Mouse (Mus musculus) gastrocnemius, adult 18-20 months (tissue): ENCODE data around the gene Ttll1. TPM values are rescaled to one million over a fixed set of nuclear protein-coding genes. Genes with fewer than 3 reads are reported as not detected.
A peak's percentile ranks its signal among the peaks of the same experiment; 100 is the strongest.
"Not testable (repeated sequence)": the region's sequence is repeated elsewhere in the genome, so short reads cannot be mapped to it uniquely, and the experiment has no call there.

Source experiments
- DNase-seq: peaks from one replicate; pipeline ENCODE4 v3.0.0; 2021; ENCODE audit warnings: low spot score
- total RNA-seq, 2 experiments: library from RNA; stranded (reverse); gene quantifications; 2 replicates each; pipeline ENCODE4 v1.2.3; 2021

Gene Ttll1
- total RNA-seq, 2 experiments from 2014 or later = 3.5 to 4.3 TPM

GRCm38 (mm10) chr15:83483482-83483881, 27.2 kb downstream of the Ttll1 start:
- no peak for DNase-seq

GRCm38 (mm10) chr15:83482645-83483224, 28.0 kb downstream of the Ttll1 start:
- no peak for DNase-seq

DNA sequence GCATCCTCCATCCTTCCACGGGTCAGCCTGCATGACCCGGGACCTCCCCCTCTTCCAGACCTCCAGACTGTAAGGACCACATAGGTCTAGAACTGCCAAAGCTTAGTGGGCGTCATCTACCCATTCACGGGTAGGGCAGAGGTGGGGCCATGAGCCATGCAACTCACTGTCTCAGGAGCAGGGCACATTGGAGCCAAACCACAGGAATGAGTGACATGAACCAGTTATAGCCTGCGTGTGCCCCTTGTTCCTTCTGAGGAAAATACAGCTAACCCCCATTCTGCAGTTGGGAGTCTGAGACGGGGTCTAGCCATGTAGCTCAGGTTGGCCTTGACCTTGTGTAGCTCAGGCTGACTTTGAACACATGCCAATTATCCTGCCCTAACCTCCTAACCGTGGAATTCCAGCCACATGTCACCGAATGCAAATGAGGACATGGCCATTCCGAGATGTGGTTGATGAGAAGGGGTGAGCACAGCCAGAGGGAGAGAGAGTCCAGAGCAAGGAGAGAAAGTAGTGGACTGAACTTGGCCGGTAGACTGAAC, 29.4 kb downstream of the Ttll1 start:
- DNase-seq = no peak

DNA sequence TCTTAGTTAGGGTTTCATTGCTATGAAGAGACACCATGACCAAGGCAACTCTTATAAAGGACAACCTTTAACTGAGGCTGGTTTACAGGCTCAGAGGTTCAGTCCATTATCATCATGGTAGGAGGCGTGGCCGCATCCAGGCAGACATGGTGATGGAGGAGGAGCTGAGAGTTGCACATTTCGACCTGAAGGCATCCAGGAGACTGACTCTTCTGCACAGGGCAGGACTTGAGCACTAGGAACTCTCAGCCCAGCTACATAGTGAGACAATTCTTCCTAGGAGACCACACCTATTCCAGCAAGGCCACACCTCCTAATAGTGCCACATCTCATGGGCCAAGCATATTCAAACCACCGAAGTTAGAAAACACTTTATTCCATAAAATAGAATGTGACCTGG, 30.9 kb downstream of the Ttll1 start:
- DNase-seq = no peak

- no peak for DNase-seq
These were observed 32.6 kb downstream of the Ttll1 start for GRCm38 (mm10) chr15:83478096-83478495.

GRCm38 (mm10) chr15:83476593-83477273, 34.0 kb downstream of the Ttll1 start:
- DNase-seq = no peak

DNA sequence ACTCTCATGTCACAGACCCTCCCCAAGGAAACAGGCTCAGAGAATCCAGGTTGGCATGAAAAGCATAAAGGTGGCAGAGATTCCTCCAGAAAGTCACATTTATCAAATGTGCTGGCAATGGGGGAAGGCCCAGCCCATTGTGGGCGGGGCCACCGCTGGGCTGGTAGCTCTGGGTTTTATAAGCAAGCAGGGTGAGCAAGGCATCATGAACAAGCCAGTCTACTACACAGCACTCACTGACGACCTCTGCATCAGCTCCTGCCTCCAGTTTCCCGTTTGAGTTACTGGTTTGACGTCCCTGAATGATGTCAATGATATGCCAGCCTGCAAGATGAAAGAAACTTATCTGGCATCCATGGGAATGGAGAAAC, 36.2 kb downstream of the Ttll1 start:
- no peak for DNase-seq

DNA sequence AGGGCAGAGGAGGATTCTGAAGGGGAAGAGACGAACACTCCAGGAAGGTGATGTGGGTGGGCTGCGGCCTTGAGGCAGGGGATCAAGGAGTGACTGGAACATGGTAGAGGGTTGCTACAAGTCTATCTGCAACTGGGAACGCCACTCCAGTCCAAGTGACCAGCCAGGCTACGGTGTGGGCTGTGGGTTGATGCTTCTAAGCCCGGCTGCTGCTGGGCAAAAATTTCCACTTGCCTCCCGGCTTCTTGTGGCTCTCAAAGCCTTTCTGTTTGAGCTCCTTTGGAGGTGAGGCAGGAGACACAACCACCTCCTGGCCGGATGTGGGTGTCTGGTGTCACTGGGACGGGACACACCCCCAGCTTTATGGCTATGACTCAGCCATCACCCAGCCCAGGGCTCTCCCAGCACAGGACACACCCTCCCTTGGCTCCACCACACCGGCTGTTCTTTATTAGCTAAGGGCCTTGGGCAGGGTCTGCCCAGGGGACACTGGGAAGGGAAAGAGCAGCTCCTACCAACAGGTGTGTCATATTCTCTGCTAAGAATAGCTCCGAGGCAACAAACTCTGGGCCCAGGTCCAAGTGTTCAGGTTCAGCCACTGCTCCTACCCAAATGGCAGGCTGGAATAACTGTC, 36.7 kb downstream of the Ttll1 start:
- peak; percentile 82 for DNase-seq

- DNase-seq = no peak
These were observed 37.4 kb downstream of the Ttll1 start for GRCm38 (mm10) chr15:83473251-83473650.

GRCm38 (mm10) chr15:83471476-83471875, 39.2 kb downstream of the Ttll1 start:
- DNase-seq = peak; percentile 79

DNA sequence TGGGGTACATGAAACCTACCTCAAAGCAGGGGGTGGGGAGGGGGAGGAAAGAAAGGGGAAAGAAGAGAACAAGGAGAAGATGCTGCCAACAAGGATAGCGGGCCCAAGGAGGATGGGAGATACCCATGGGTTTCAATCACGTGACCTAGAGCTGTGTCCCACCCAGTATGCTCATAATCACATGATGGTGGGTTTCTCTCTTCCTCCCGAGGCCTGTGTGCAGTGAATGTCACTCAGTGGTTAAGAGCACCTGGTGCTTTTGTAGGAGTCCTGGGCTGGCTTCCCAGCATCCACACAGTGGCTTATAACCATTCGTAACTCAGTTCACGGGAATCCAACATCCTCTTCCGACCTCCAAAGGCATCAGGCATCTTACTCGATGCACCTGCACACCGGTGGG, 40.2 kb downstream of the Ttll1 start:
- DNase-seq = no peak

DNA sequence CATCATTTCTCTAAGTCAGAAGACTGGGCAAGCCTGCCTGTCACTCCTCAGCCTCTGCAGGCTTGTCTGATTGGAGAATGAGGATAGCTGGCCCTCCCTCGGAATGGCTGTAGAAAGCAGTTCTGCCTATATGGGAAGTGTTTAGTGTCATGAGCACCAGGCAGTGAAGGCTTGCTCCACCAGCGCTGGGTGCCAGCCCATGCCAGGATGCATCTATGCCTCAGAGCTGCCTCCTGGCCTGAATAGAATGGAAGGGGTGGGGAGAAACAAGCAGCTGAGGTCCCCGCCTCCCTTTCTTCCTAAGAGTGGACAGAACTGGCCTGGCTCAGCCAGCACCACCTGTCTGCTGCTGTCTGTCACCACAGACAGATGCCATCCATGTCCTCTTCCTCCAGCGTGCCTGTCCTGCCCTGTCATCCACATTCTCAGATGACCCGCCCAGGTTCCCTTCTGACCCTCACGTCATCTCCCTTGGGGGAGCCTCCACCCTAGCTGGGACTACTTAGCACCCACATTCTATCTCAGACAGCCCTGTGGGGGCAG, 41.3 kb downstream of the Ttll1 start:
- DNase-seq = peak; percentile 50

DNA sequence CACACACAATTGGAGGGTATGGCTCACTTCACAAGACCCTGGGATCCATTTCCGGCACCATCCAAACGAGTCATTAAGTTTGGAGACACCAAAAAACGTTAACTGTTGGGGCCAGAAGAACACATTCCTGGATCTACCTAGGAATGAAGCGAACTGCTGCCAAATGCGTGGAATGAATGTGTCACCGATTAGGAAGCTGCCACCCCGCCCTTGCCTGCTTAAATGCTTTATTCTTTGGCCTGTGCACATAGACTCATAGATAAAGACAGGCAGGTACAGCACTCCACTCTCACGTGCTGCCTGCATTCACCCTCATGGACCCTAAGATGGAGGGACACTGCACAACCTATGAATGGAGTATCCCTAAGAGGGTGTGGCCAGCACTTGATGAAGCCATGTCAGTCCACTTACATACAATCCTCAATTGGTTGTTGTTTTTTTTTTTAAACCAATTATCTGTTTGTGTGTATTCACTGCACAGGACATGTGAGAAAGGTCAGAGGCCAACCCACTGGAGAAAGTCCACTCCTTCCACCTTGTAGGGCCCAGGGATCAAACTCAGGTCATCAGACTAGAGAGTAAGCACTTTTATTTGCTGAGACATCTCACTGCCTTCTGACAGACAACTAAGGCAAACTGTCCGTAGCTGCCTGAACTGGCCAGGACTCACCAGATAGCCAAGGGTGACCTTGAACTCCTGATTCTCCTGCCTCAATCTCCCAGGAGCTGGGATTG, 43.3 kb downstream of the Ttll1 start:
- DNase-seq = no peak

DNA sequence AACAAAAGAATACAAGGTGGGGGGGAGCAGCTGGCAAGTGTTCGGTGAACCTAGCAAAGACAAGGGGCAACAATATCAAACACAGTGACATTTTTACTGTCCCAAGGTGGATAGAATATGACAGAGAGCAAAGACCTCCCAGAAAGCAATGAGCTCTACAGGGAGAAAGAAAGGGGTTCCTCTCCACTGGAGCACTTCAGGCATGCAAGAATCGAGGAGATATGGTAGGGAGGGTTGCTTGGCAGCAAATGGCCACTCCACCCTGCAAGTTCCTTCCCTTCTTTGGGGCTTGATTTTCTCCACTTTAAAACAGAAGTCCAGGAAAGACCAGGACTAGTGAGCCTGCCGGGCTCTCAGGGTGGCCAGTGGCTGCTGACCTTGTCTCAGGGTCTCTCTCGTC, 44.4 kb downstream of the Ttll1 start:
- no peak for DNase-seq

GRCm38 (mm10) chr15:83464905-83465650, 45.6 kb downstream of the Ttll1 start:
- no peak for DNase-seq

DNA sequence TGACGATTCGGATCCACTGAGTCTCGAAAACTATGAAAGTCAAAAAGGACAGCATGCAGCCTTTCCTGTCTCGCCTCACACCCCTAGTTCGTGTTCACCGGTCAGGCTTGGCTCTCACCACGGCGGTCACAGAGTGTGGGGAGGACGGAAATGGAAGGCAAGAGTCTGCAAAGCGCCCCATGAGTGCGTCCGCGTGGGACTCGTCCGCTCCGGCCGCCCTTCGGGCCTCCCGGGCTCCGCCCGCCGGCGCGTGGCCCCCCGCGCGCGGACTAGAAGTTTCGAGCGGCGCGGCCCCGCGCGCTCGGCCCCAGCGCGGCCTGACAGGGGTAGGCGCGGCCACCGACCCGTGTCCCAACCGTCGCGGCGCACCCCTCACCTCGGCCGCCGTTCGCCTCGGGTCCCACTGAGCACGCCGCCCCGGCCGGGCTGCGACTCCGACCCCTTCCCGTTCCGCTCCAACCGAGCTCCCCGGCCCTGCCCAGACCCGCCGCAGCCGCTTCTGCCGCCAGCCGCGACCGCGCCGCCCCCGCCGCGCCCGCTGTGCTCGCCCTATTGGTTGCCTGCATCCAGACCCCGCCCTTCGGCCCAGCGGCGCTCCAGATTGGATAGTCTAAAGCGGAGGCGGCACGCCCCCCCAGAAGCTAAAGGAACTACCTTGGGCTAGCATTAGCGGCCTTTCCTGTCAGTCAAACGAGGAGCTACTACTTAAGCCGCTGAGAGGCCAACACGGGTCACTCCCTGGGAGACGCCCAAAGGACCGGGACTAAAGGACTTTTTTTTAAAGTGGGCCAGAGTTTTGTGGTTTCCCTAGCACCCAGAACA, 46.4 kb downstream of the Ttll1 start, which contains the start of gene Pacsin2:
Gene Pacsin2, minus strand, starts transcription at position 524 of the 822 bp plus-strand sequence.
- DNase-seq = peak; percentile 99

GRCm38 (mm10) chr15:83463369-83464082, 47.2 kb downstream of the Ttll1 start:
- DNase-seq = no peak

DNA sequence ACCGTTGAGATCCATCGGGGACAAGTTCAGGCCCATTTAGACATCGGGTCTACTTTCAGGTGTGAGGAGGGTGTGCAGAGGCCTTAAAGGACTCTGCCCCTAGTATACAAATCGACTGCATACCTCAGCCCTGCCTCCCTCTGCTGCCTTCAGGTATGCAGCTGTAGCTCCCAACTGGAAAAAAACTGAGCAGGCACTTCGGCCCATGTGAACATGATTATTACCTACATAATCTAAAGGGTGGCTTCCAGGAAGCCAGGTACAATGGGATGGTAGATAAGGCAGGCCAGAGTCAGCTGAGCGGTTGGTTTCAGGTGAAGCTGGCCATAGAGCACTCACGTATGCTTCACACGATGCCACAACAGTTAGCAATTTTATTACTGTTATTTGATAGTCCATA, 48.3 kb downstream of the Ttll1 start:
- DNase-seq = not testable (repeated sequence)

DNA sequence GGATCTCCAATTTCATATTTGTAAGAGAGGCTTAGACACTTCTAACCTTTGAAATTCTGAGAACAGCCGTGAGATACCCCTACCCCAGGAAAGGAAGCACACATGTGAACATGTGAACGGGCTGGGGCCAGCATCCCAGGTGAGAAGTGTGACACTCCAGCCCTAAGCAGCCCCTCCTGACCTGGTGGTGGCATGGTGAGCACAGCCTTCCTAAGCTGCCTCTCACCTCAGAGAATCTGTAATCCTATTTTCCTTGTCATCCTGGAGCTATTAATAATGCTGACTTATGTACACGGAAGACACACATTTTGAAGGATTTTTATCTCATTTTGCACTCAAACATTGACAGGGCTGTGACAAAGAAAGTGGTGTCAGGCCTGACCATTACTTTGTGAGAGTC, 49.8 kb downstream of the Ttll1 start:
- no peak for DNase-seq
